Mouse (Mus musculus): ENCODE measurements at regions not wholly inside any gene's neighbourhood (a gene's known extent, or its start where the extent isn't known, plus 50 kb on each side); places are given as distances from the start of the nearest gene placed in this dataset.

GRCm38 (mm10) chr10:98543253-98543997 is 370.8 kb upstream of the Atp2b1 start:
- TF ChIP-seq CTCF (IDR thresholded peaks at IDR 0.05; ENCODE audit: extremely low read depth, insufficient read depth, low read length): no peak
- no peak for TF ChIP-seq POLR2A (IDR thresholded peaks at IDR 0.05; ENCODE audit: extremely low read depth, insufficient read depth, low read length)
